Mouse (Mus musculus) frontal cortex, postnatal 25 days (tissue): Measurements from ENCODE around the gene Olfr1436.
"Not testable (repeated sequence)": the region's sequence is repeated elsewhere in the genome, so short reads cannot be mapped to it uniquely, and the experiment has no call there.

Experiments used
- DNase-seq, 2 experiments: peaks; one replicate each; pipeline ENCODE4 v3.0.0; 2022; ENCODE audit warnings: low spot score in 2 of 2

Gene Olfr1436

GRCm38 (mm10) chr19:12299030-12299429, at the start of gene Olfr1436:
Olfr1436 (minus strand) TSS chr19:12299130.
- DNase-seq: not testable (repeated sequence)

GRCm38 (mm10) chr19:12335810-12336209, 36.9 kb upstream of the Olfr1436 start, which contains the start of gene Olfr1438-ps1:
Olfr1438-ps1 (minus strand) TSS chr19:12335910.
- DNase-seq: no peak

GRCm38 (mm10) chr19:12325001-12325400, 26.1 kb upstream of the Olfr1436 start, which contains the start of gene Olfr1437:
Olfr1437 (minus strand) TSS chr19:12325101.
- no peak for DNase-seq

GRCm38 (mm10) chr19:12292979-12293378, 6.0 kb downstream of the Olfr1436 start:
- DNase-seq: no peak

GRCm38 (mm10) chr19:12279554-12279953, 19.4 kb downstream of the Olfr1436 start, which contains the start of gene Olfr1434:
Olfr1434 (plus strand) TSS chr19:12279854.
- DNase-seq: no peak

- DNase-seq: no peak
Observed at GRCm38 (mm10) chr19:12260732-12261131, 38.2 kb downstream of the Olfr1436 start, which contains the start of gene Olfr235. Olfr235 (plus strand) TSS chr19:12261032.
